Mouse (Mus musculus) ES-E14 (cell line): ENCODE measurements around the gene Gm28047. TPM values are rescaled to one million over a fixed set of nuclear protein-coding genes. Genes with fewer than 3 reads are reported as not detected.
"Not testable (repeated sequence)": the region's sequence is repeated elsewhere in the genome, so short reads cannot be mapped to it uniquely, and the experiment has no call there.

Experiments
- DNase-seq: peaks from one replicate; pipeline ENCODE4 v3.0.0-alpha.2; 2013; ENCODE audit warnings: low read depth, low spot score
- H3K27ac ChIP-seq: 2 replicates; pipeline ENCODE4 v1.5.1; 2012; ENCODE audit warnings: low read depth, mild to moderate bottlenecking, low read length, moderate library complexity, mixed read lengths; ENCODE audit not compliant: poor library complexity, insufficient read depth, severe bottlenecking
- H3K36me3 ChIP-seq: 2 replicates; pipeline ENCODE4 v1.6.1; 2012; ENCODE audit warnings: mild to moderate bottlenecking, low read length, moderate library complexity, mixed read lengths; ENCODE audit not compliant: control insufficient read depth, poor library complexity, insufficient read depth, severe bottlenecking
- H3K4me1 ChIP-seq, 2 experiments: fragments of 150-350 bp in 1 of 2; sonication (generic) in 1 of 2; 2 replicates each; pipeline ENCODE4 v1.6.1; 2012; ENCODE audit warnings: low read length in 2 of 2, mild to moderate bottlenecking in 1 of 2, mixed read lengths in 1 of 2; ENCODE audit not compliant: control insufficient read depth in 2 of 2, insufficient read depth in 2 of 2, poor library complexity in 1 of 2
- H3K4me3 ChIP-seq, 2 experiments: fragments of 150-350 bp in 1 of 2; sonication (generic) in 1 of 2; 2 replicates each; pipeline ENCODE4 v1.5.1; 2012; ENCODE audit warnings: low read length in 2 of 2, low read depth in 1 of 2, mild to moderate bottlenecking in 1 of 2, mixed read lengths in 1 of 2; ENCODE audit not compliant: insufficient read depth in 1 of 2, poor library complexity in 1 of 2, severe bottlenecking in 1 of 2
- H3K9ac ChIP-seq: 2 replicates; pipeline ENCODE4 v1.6.1; 2012; ENCODE audit warnings: low read depth, mild to moderate bottlenecking, low read length, mixed read lengths; ENCODE audit not compliant: poor library complexity, insufficient read depth, severe bottlenecking
- H3K9me3 ChIP-seq: fragments of 150-350 bp; sonication (generic); 2 replicates; pipeline ENCODE4 v1.6.1; 2012; ENCODE audit warnings: low read depth, mild to moderate bottlenecking, low read length; ENCODE audit not compliant: control insufficient read depth, insufficient read depth
- CHD2 ChIP-seq: IDR thresholded peaks from 2 replicates; pipeline ENCODE4 v1.6.1; 2014; ENCODE audit warnings: mild to moderate bottlenecking, low read depth, low read length, inconsistent platforms
- HCFC1 ChIP-seq: IDR thresholded peaks from 2 replicates; pipeline ENCODE4 v1.6.1; 2012; ENCODE audit warnings: low read length, inconsistent platforms, borderline replicate concordance; ENCODE audit not compliant: insufficient read depth
- MAFK ChIP-seq: IDR thresholded peaks from 2 replicates; pipeline ENCODE4 v1.6.1; 2014; ENCODE audit warnings: mild to moderate bottlenecking, low read depth, low read length, inconsistent platforms; ENCODE audit not compliant: insufficient read depth
- ZC3H11A ChIP-seq: IDR thresholded peaks from 2 replicates; pipeline ENCODE4 v1.6.1; 2012; ENCODE audit warnings: low read depth, mild to moderate bottlenecking, inconsistent platforms, low read length, borderline replicate concordance
- ZNF384 ChIP-seq: IDR thresholded peaks from 2 replicates; pipeline ENCODE4 v1.6.1; 2012; ENCODE audit warnings: low read depth, low read length, inconsistent platforms
- in situ Hi-C, 2 experiments: fragments of 600-800 bp; cut with MboI; formaldehyde crosslinking; loops; one replicate each; pipeline ENCODE4 v1.15.1; 2025; ENCODE audit warnings: low sequenced_read_pairs in 2 of 2, inconsistent platforms in 1 of 2; ENCODE audit not compliant: unreplicated experiment in 2 of 2
- total RNA-seq: library from RNA; depleted of rRNA; stranded (reverse); fragments of 300-350 nt; gene quantifications from 2 replicates; pipeline ENCODE4 v1.2.3, GENCODE M21; 2012

Gm28047 gene
- total RNA-seq, 1 experiment = not detected

DNA sequence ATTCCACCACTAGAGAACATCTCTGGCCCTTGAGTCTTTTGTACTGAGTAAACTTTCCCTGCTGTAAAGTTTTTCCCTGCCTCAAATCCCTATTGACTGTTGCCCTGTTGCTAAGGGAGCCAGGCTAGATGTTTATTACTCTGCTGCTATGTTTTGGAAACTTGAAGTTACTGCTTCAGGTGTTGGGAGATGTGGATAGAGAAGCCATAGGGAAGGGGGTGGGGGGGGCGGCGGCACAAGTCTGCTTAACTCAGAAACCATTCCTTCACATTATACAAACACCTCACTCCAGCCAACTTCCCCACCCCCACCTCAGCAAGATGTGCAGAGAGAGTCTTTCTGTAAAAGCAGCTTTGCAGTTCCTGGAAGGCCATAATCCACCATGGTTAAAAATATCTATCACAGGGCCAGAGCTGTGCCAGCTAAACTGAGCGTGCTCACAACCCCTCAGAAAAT, 33.1 kb upstream of the Gm28047 start:
- DNase-seq = no peak
- Histone ChIP-seq H3K36me3 (peaks cover 7% of the 10 kb centered on the region), H3K27ac (no peak overlapping the region), H3K4me1 (no peaks in the 10 kb centered on the region), H3K9me3 (no peaks in the 10 kb centered on the region), H3K4me3 (no peak overlapping the region), H3K9ac (no peak overlapping the region)
- TF ChIP-seq CHD2 = no peak
- TF ChIP-seq HCFC1 = no peak
- no peak for TF ChIP-seq ZNF384
- TF ChIP-seq MAFK = no peak
- TF ChIP-seq ZC3H11A = no peak
- in situ Hi-C loops = no loop called here

GRCm38 (mm10) chr15:102656658-102657057, 31.8 kb upstream of the Gm28047 start:
- no peak for DNase-seq
- Histone ChIP-seq H3K9ac (no peak overlapping the region), H3K9me3 (no peaks in the 10 kb centered on the region), H3K4me3 (no peak overlapping the region), H3K36me3 (peaks cover 5% of the 10 kb centered on the region), H3K27ac (no peak overlapping the region), H3K4me1 (no peaks in the 10 kb centered on the region)
- in situ Hi-C loops = no loop called here
- TF ChIP-seq ZNF384 = no peak
- TF ChIP-seq ZC3H11A = no peak
- no peak for TF ChIP-seq MAFK
- TF ChIP-seq HCFC1 = no peak
- no peak for TF ChIP-seq CHD2

- H3K27ac ChIP-seq, H3K4me3 ChIP-seq, H3K9ac ChIP-seq, in situ Hi-C loops, H3K9me3 ChIP-seq, DNase-seq, H3K4me1 ChIP-seq, H3K36me3 ChIP-seq: not testable (repeated sequence)
These were observed 27.2 kb upstream of the Gm28047 start for GRCm38 (mm10) chr15:102651928-102652660.

GRCm38 (mm10) chr15:102651107-102651506, 26.2 kb upstream of the Gm28047 start:
- Histone ChIP-seq H3K9ac (no peak overlapping the region), H3K27ac (no peak overlapping the region), H3K9me3 (no peaks in the 10 kb centered on the region), H3K36me3 (no peaks in the 10 kb centered on the region), H3K4me1 (no peaks in the 10 kb centered on the region), H3K4me3 (no peak overlapping the region)
- no peak for TF ChIP-seq HCFC1
- TF ChIP-seq ZNF384 = no peak
- no peak for DNase-seq
- in situ Hi-C loops = no loop called here

- H3K4me1 ChIP-seq = no peaks in the 10 kb centered on the region
- H3K27ac ChIP-seq = no peak overlapping the region
- TF ChIP-seq ZC3H11A (no peak), CHD2 (no peak), HCFC1 (no peak), ZNF384 (no peak), MAFK (no peak)
- H3K9me3 ChIP-seq = no peaks in the 10 kb centered on the region
- no peak overlapping the region for H3K9ac ChIP-seq
- no peaks in the 10 kb centered on the region for H3K36me3 ChIP-seq
- no peak for DNase-seq
- H3K4me3 ChIP-seq = no peak overlapping the region
- in situ Hi-C loops = no loop called here
These were observed 10.9 kb upstream of the Gm28047 start for GRCm38 (mm10) chr15:102635817-102636216.
